Mouse (Mus musculus) embryonic facial prominence, embryonic 10.5 days (tissue): Measurements from ENCODE around the gene Prkn. TPM values are rescaled to one million over a fixed set of nuclear protein-coding genes. Genes with fewer than 3 reads are reported as not detected.

Source experiments
- DNase-seq: peaks from one replicate; pipeline ENCODE4 v3.0.0-alpha.2; 2017; ENCODE audit warnings: low spot score
- H3K27ac ChIP-seq: fragments of 300-500 bp; sonication (generic); replicated peaks from 2 replicates; pipeline ENCODE4 v1.5.1; 2016; ENCODE audit warnings: mild to moderate bottlenecking
- H3K27me3 ChIP-seq: fragments of 300-500 bp; sonication (generic); replicated peaks from 2 replicates; pipeline ENCODE4 v1.6.1; 2016; ENCODE audit warnings: low read depth, mild to moderate bottlenecking; ENCODE audit not compliant: poor library complexity, severe bottlenecking
- H3K36me3 ChIP-seq: fragments of 300-500 bp; sonication (generic); replicated peaks from 2 replicates; pipeline ENCODE4 v1.6.1; 2016; ENCODE audit warnings: mild to moderate bottlenecking, moderate library complexity
- H3K4me1 ChIP-seq: fragments of 300-500 bp; sonication (generic); 2 replicates; pipeline ENCODE4 v1.6.1; 2016
- H3K4me3 ChIP-seq: fragments of 300-500 bp; sonication (generic); 2 replicates; pipeline ENCODE4 v1.5.1; 2016; ENCODE audit warnings: mild to moderate bottlenecking, moderate library complexity
- H3K9me3 ChIP-seq: fragments of 300-500 bp; sonication (generic); 2 replicates; pipeline ENCODE4 v1.6.1; 2016; ENCODE audit warnings: mild to moderate bottlenecking
- WGBS: fragments of 180-500 bp; shearing (Covaris S2); methylation state at CpG from one replicate; pipeline ENCODE4 v1.1.7; 2016; 5-methylcytosine and 5-hydroxymethylcytosine counted together
- polyA plus RNA-seq: library from polyadenylated mRNA; unstranded; fragments of >200 nt; fragmentation: Nextera tagmentation; extraction: Ambion mirVana; gene quantifications from 2 replicates; pipeline ENCODE4 v1.2.1, GENCODE M21; 2016

Prkn gene
- polyA plus RNA-seq, 1 experiment from 2014 or later: 1.1 TPM

DNA sequence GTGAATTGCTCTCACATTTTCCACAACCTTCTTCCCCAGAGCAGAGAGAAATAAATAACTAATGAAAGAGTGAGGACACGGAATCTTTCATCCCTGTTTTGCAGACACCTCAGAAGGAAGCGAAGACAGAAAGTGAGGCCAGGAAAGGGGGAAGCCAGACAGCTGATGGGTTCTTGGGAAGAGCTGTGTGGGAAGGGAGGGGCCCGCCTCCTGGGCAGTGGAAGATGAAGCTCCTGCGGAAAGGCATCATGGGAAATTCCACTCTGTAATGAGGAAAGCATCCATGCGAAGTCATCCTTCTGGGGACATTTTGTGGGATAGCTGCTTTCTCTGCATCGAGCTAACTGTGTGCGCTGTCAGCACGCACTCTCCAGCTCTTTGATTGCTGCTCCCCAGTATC is 491.9 kb downstream of the Prkn start:
- Histone ChIP-seq H3K36me3 (no peaks in the 10 kb centered on the region), H3K4me1 (no peaks in the 10 kb centered on the region), H3K9me3 (no peaks in the 10 kb centered on the region), H3K27ac (no peak overlapping the region), H3K4me3 (no peak overlapping the region), H3K27me3 (no peaks in the 10 kb centered on the region)
- no peak for DNase-seq
- WGBS: 77% methylated on average over 8 of the region's 8 CpGs

DNA sequence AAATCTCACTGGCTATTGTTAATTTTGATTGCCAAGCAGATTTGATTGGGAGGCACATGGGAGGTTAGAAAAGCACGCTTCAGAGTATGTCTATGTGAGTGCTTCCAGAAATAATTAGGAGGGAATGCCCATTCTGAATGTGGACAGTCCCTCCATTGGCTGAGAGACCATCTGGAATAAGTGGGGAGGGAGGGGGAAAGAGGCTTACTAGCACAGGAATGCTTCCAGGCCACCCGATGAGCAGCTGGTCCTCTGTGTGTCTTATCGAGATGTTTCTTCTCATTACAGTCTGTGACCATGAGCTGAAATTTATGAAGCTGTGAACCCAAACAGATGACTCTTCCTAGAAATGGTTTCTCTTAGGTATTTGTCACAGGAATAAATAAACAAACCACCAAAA is 493.6 kb downstream of the Prkn start:
- Histone ChIP-seq H3K36me3 (no peaks in the 10 kb centered on the region), H3K9me3 (no peaks in the 10 kb centered on the region), H3K27ac (no peak overlapping the region), H3K4me1 (no peaks in the 10 kb centered on the region), H3K27me3 (no peaks in the 10 kb centered on the region), H3K4me3 (no peak overlapping the region)
- whole genome bisulfite sequencing: 86% methylated on average over 3 of the region's 3 CpGs
- no peak for DNase-seq

DNA sequence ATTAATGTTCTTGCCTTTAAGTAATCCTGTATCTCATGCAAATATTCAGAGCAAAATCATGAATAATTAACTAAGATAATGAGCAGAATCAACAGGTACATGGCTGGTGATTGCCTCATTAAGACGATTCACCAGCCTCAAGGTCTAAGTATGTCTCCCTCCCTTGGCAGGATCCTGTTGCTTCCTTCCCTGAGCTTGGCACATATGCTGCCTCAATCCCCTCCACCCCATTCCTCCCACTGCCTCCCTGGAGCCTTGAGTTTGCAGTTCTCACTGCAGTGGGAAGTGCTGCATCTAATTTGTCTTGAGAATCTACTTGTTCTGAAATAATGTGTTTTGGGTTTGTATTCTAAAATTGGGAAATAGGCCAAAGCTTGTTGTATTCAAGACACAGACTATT is 496.0 kb downstream of the Prkn start:
- WGBS: 74% methylated on average over 1 of the region's 1 CpGs

DNA sequence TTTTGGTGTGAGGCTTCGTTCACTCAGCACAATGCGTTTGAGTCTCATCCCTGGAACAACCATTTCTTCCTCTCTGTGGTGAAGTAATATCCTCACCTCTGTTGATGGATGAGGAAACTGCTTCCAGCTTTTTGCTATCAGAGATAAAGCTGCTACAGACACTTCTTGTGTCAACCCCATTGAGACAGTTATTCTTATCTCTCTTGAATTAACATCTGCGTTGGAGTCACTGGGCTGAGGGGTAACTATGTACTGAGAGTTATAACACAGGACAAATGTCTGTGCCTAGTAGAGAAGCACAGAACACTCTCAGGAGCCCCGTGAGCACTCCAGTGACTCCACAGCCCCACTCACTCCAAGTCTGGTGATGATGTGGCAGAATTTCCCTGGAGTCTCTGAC is 500.2 kb downstream of the Prkn start:
- no peaks in the 10 kb centered on the region for H3K4me1 ChIP-seq
- no peak for DNase-seq
- no peaks in the 10 kb centered on the region for H3K27me3 ChIP-seq
- 87% methylated on average over 4 of the region's 4 CpGs for WGBS
- H3K27ac ChIP-seq: no peak overlapping the region
- no peaks in the 10 kb centered on the region for H3K36me3 ChIP-seq
- no peaks in the 10 kb centered on the region for H3K9me3 ChIP-seq
- H3K4me3 ChIP-seq: no peak overlapping the region

More for the DNA sequence above, 496.0 kb downstream of the Prkn start:
- H3K4me1 ChIP-seq: no peaks in the 10 kb centered on the region
- no peak overlapping the region for H3K27ac ChIP-seq
- no peak for DNase-seq
- no peaks in the 10 kb centered on the region for H3K36me3 ChIP-seq
- H3K4me3 ChIP-seq: no peak overlapping the region
- H3K9me3 ChIP-seq: no peaks in the 10 kb centered on the region
- H3K27me3 ChIP-seq: no peaks in the 10 kb centered on the region

DNA sequence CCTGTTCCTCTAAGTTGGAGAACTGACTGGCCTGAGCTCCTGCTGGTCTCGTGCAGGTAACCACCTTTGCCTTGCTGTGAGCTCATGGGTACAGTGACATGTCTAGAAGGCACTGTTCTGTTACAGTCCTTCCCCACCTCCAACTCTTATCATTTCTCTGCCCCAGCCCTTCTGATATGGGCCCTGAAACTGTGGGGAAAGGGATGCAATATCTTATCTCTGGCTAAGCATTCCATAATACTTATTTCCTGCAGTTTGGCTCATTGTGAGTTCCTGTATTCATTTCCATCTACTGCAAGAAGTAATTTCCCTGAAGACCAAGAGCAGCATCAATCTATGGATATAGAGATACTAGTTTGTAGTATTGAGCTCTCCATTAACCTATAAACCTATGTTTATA is 506.1 kb downstream of the Prkn start:
- no peak for DNase-seq
- Histone ChIP-seq H3K36me3 (no peaks in the 10 kb centered on the region), H3K4me1 (no peaks in the 10 kb centered on the region), H3K27me3 (no peaks in the 10 kb centered on the region), H3K4me3 (no peak overlapping the region), H3K27ac (no peak overlapping the region), H3K9me3 (no peaks in the 10 kb centered on the region)
- 94% methylated on average over 1 of the region's 1 CpGs for WGBS

DNA sequence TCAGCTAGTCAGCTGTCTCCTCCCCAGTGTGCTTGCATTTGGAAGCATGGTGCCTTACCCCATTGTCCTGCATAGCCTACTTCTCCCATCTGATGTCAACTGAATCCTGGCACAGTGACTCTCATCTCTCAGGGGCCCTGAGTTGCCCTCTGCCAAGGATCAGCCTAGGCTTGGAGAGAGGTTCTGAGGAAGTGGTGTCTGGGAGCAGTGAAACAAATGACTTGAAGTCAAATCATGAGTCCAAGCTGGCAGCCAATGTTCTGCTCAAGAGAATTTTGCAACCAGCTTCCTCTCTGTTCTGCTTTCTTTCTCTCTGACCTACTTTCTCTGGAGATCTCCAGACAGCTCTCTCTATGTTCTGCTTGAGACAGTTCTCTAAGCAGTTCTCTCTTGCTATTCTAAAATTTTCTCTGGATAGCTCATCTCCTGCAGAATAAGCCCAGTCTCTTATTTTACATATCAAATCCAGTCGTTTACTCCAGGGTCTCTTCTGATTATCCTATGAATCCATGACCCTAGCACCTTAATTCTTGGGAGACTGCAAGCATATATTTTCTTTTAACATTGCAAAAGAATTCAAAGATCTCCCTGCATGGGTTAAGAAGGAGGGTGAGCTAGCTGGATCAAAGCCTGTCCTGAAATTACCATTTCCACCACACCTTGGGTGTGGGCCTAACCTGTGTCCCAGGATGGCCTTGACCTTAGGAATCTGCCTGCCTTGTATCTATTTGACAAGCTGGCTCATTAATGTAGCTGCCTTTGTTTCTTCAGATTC is 512.8 kb downstream of the Prkn start:
- WGBS: 46% methylated on average over 1 of the region's 1 CpGs
- H3K27ac ChIP-seq: no peak overlapping the region
- H3K9me3 ChIP-seq: no peaks in the 10 kb centered on the region
- no peaks in the 10 kb centered on the region for H3K4me1 ChIP-seq
- DNase-seq: no peak
- H3K36me3 ChIP-seq: no peaks in the 10 kb centered on the region
- H3K4me3 ChIP-seq: no peak overlapping the region
- H3K27me3 ChIP-seq: no peaks in the 10 kb centered on the region

DNA sequence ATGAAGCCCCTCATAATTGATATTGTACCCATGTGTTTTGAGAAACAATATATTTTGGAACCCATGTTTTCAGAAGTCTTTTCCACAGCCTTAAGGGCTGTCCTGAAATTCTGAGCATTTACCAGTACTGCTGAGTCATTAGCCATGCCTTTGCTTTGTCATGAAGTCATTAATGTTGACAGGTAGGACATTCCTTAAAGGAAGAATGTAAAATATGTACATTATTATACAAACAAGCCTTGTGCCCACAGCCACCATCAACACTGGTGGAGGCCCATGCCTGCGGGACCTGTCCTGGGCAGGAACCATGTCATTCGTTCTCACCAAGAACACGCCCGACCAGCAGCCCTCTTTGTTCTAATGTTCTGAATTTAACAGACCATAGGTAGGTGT is 513.4 kb downstream of the Prkn start:
- H3K9me3 ChIP-seq: no peaks in the 10 kb centered on the region
- no peaks in the 10 kb centered on the region for H3K4me1 ChIP-seq
- DNase-seq: no peak
- no peak overlapping the region for H3K27ac ChIP-seq
- 94% methylated on average over 4 of the region's 4 CpGs for WGBS
- H3K27me3 ChIP-seq: no peaks in the 10 kb centered on the region
- no peak overlapping the region for H3K4me3 ChIP-seq
- H3K36me3 ChIP-seq: no peaks in the 10 kb centered on the region

DNA sequence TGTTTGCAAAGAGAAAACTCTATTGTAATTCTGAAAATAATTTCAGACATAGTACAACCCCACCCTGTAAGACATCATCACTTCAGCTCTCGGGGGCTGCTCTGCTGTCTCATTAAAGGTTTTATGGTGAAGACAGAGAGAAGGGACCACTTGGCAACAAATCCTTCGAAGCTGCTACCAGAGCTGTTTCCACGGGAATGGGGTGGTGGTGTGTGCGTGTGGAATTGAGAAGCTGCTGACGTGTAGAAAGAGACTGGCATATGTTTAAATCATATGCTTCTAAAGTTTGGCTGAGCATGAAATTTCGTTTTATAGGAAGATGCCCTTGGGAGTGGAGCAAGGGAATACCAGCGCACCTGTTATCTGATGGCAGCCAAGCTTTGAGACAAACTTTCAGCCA is 514.2 kb downstream of the Prkn start:
- no peak for DNase-seq
- Histone ChIP-seq H3K27ac (no peak overlapping the region), H3K9me3 (no peaks in the 10 kb centered on the region), H3K4me1 (no peaks in the 10 kb centered on the region), H3K27me3 (no peaks in the 10 kb centered on the region), H3K4me3 (no peak overlapping the region), H3K36me3 (no peaks in the 10 kb centered on the region)
- 87% methylated on average over 7 of the region's 7 CpGs for WGBS

DNA sequence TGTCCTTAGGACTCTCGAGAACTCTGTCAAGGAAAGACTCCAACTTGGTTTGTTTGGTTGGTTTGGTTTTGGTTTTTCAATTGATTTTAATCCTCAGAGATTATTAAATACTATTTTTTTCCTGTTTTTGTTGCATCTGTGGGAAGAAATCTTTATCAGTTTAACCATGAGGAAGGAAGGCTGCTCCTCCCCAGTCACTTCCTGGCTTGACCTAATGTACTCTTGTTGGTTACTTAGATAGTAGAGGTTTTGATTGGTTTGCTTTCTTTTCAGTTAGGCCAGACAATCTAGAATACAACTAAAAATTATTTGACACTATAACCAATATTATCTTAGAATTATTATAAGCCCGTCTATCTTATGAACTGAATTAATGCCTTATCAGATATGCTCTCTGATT is 535.3 kb downstream of the Prkn start:
- WGBS: 81% methylated on average over 2 of the region's 2 CpGs

DNA sequence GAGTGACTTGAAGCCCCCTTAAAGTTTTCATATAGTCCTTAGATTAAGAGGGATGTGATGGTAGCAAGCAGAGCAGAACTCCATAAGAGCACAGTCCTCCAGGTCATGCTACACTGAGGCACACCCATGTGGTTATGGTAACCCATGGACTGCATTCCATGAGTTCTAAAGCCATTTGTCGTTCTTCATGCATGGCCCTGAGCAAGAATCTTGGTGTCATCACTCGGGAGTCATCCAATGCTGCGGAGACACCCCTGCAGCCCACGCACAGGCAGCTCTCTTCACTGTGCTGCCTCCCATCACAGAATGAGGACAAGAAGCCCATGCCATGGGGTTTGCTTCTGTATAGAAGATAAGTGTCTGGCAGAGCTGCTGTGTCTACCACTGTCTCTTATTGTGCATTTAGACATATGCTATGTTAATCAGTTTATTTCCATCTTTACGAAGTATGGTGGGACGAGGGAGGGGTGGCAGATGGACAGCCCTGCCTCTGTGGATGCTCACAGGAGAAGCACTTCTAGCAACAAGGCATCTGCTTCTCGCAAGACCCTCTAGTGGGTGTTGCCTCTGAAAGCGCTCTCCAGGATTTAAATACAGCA is 543.3 kb downstream of the Prkn start:
- no peaks in the 10 kb centered on the region for H3K27me3 ChIP-seq
- no peak overlapping the region for H3K27ac ChIP-seq
- WGBS: 91% methylated on average over 8 of the region's 8 CpGs
- H3K36me3 ChIP-seq: no peaks in the 10 kb centered on the region
- H3K4me1 ChIP-seq: no peaks in the 10 kb centered on the region
- H3K9me3 ChIP-seq: no peaks in the 10 kb centered on the region
- no peak overlapping the region for H3K4me3 ChIP-seq
- no peak for DNase-seq

More for the DNA sequence above, 535.3 kb downstream of the Prkn start:
- Histone ChIP-seq H3K27me3 (no peaks in the 10 kb centered on the region), H3K36me3 (no peaks in the 10 kb centered on the region), H3K4me1 (no peaks in the 10 kb centered on the region), H3K27ac (no peak overlapping the region), H3K9me3 (no peaks in the 10 kb centered on the region), H3K4me3 (no peak overlapping the region)
- no peak for DNase-seq

DNA sequence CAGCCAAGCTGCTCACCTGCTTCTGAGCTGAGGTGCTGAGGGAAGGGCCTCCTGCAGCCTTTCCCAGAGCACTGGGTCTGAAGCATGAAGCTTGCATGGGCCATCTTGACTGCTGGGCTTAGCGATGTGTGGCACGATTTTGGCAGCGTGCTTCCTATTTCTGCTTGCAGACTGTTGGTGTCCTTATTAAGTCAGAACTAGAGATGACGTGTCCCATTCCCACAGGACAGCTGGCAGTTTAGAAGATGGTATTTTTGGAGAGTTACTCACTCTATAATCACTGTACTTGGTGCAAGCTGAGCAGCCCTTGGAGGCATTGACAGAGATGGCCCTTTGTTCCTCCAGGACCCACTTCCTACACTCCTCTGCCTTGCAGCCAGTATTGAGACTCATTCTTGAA is 545.1 kb downstream of the Prkn start:
- Histone ChIP-seq H3K4me3 (no peak overlapping the region), H3K36me3 (no peaks in the 10 kb centered on the region), H3K4me1 (no peaks in the 10 kb centered on the region), H3K27ac (no peak overlapping the region), H3K27me3 (no peaks in the 10 kb centered on the region), H3K9me3 (no peaks in the 10 kb centered on the region)
- WGBS: 86% methylated on average over 4 of the region's 4 CpGs
- no peak for DNase-seq

DNA sequence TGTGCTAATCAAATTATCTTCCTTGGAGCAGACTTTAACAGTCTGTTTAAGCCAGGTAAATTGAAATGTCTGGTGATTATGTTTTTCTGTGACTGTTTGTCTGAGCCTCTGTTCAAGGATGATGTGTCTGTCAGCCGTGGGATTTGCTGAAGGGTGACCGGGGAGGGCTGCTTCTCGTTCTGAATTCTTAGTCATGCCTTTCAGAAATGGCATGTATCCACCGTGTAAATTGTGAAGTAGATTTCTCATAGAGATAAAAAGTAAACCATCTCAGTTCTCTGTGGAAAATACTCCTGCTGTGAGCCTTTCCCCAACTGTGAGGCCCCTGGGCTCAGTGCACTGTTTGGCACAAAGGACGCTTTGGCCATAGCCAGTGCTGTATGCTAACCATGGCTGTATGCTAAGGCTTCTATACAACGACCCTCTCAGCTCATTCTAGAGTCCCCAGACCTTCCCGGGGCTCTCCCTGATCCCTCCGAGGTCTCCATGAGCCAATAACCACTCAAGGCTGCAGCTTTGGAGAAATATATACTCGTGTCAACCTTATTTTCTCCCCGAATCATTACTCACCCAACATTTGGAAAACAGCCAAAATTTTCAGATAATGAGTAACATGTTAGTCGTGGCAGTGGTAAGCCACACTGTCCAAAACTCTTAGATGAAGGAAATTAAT is 552.6 kb downstream of the Prkn start:
- no peak for DNase-seq
- no peak overlapping the region for H3K4me3 ChIP-seq
- H3K27me3 ChIP-seq: no peaks in the 10 kb centered on the region
- H3K9me3 ChIP-seq: no peaks in the 10 kb centered on the region
- no peaks in the 10 kb centered on the region for H3K36me3 ChIP-seq
- H3K27ac ChIP-seq: no peak overlapping the region
- H3K4me1 ChIP-seq: no peaks in the 10 kb centered on the region
- WGBS: 80% methylated on average over 11 of the region's 11 CpGs

DNA sequence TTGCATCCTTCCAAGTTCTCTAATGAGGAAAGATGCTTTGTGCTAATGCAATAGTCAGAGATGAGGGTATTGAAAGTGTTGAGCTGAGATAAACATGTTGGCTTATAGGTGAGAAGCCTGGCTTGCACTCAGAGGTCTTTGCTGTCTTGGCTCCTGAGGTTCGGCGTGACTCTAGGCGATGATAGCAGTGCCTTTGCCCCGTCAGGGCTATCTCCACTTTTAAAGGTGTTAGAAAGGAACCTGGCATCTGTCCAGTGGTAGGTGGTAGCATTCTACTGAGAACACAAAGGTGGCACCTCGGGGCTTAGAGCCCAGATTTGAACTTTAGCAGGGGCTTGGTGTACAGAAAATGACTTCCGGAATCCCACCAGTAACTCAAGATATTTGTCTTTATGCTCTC is 554.4 kb downstream of the Prkn start:
- H3K27me3 ChIP-seq: no peaks in the 10 kb centered on the region
- no peak for DNase-seq
- H3K27ac ChIP-seq: no peak overlapping the region
- H3K4me3 ChIP-seq: no peak overlapping the region
- H3K4me1 ChIP-seq: no peaks in the 10 kb centered on the region
- no peaks in the 10 kb centered on the region for H3K9me3 ChIP-seq
- 93% methylated on average over 6 of the region's 6 CpGs for WGBS
- H3K36me3 ChIP-seq: no peaks in the 10 kb centered on the region
